Mouse (Mus musculus) midbrain, postnatal 0 days (tissue): ENCODE measurements around the gene Cr2. TPM values are rescaled to one million over a fixed set of nuclear protein-coding genes. Genes with fewer than 3 reads are reported as not detected.
A peak's percentile ranks its signal among the peaks of the same experiment; 100 is the strongest.

Experiments
- ATAC-seq: fragments of 200-750 bp; cut with Nextera tagmentation; 2 replicates; pipeline ENCODE4 v1.8.0; 2017; ENCODE audit warnings: moderate number of reproducible peaks, mild to moderate bottlenecking, moderate TSS enrichment, moderate library complexity; ENCODE audit not compliant: low FRiP score
- DNase-seq: peaks from one replicate; pipeline ENCODE4 v3.0.0-alpha.2; 2015; ENCODE audit warnings: low spot score
- H3K27ac ChIP-seq: fragments of 300-500 bp; sonication (generic); 2 replicates; pipeline ENCODE4 v1.5.1; 2014; ENCODE audit warnings: low read depth, mild to moderate bottlenecking, low read length, mixed read lengths
- H3K27me3 ChIP-seq: fragments of 300-500 bp; sonication (generic); 2 replicates; pipeline ENCODE4 v1.6.1; 2014; ENCODE audit warnings: low read length, control low read depth, mixed read lengths; ENCODE audit not compliant: insufficient read depth
- H3K36me3 ChIP-seq: fragments of 300-500 bp; sonication (generic); 2 replicates; pipeline ENCODE4 v1.6.1; 2014; ENCODE audit warnings: low read length, control low read depth, mixed read lengths; ENCODE audit not compliant: insufficient read depth
- H3K4me1 ChIP-seq: fragments of 300-500 bp; sonication (generic); 2 replicates; pipeline ENCODE4 v1.6.1; 2014; ENCODE audit warnings: mild to moderate bottlenecking, control low read depth, antibody characterized with exemption, low read length, mixed read lengths; ENCODE audit not compliant: insufficient read depth
- H3K4me2 ChIP-seq: fragments of 300-500 bp; sonication (generic); 2 replicates; pipeline ENCODE4 v1.6.1; 2014; ENCODE audit warnings: low read depth, mild to moderate bottlenecking, low read length, mixed read lengths; ENCODE audit not compliant: poor library complexity, severe bottlenecking
- H3K4me3 ChIP-seq: fragments of 300-500 bp; sonication (generic); 2 replicates; pipeline ENCODE4 v1.5.1; 2014; ENCODE audit warnings: low read depth, mild to moderate bottlenecking, low read length, moderate library complexity
- H3K9ac ChIP-seq: fragments of 300-500 bp; sonication (generic); replicated peaks from 2 replicates; pipeline ENCODE4 v1.6.1; 2014; ENCODE audit warnings: mild to moderate bottlenecking, low read length, moderate library complexity, mixed read lengths; ENCODE audit not compliant: poor library complexity, severe bottlenecking
- H3K9me3 ChIP-seq: fragments of 300-500 bp; sonication (generic); 2 replicates; pipeline ENCODE4 v1.6.1; 2016; ENCODE audit warnings: low read length, control low read depth
- CTCF ChIP-seq: IDR thresholded peaks from 2 replicates; pipeline ENCODE4 v1.5.1; 2016; ENCODE audit warnings: antibody characterized with exemption, mild to moderate bottlenecking
- WGBS: fragments of 180-500 bp; shearing (Covaris S2); extraction: QIAGEN DNeasy Blood & Tissue Kit; methylation state at CpG from one replicate; pipeline ENCODE4 v1.1.7; 2014; 5-methylcytosine and 5-hydroxymethylcytosine counted together
- polyA plus RNA-seq: library from polyadenylated mRNA; unstranded; fragments of >200 nt; fragmentation: Nextera tagmentation; extraction: Ambion mirVana; gene quantifications from 2 replicates; pipeline ENCODE4 v1.2.1, GENCODE M21; 2015
- total RNA-seq: library from RNA; depleted of rRNA; stranded (reverse); fragments of >200 nt; gene quantifications from 2 replicates; pipeline ENCODE4 v1.2.3, GENCODE M21; 2014

The Cr2 gene
- total and polyA plus RNA-seq, 2 experiments from 2014 or later: 0.22 to 0.63 TPM

DNA sequence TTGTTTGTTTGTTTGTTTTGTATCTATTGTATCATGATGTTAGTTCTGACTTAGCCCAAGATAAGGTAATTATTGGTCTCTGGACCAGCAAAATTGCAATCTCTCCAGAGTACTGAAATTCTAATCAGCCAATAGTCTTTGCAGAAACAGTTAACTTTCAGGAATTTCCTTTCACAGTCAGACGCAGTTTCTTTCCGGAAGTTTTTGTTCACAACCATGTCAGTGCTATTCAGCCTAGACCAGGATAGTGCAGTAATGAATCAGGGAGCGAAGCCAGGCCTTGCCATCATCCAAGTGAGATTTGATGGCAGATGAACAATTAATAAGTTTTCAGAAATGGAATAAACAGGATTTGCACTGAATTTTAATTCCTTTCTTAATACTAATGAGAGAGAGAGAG is 44.4 kb downstream of the Cr2 start:
- peak overlapping the region; percentile 59; the same call in 1 of the 2 replicates for H3K4me3 ChIP-seq
- no peaks in the 10 kb centered on the region for H3K36me3 ChIP-seq
- 0 out of 2 replicates have a peak, but pooled peaks cover 2% of the 10 kb centered on the region for H3K4me1 ChIP-seq
- no peaks in the 10 kb centered on the region for H3K27me3 ChIP-seq
- WGBS: 44% methylated on average over 3 of the region's 3 CpGs
- H3K9ac ChIP-seq: no peak overlapping the region
- DNase-seq (peak; percentile 1), ATAC-seq (no peak)
- peak overlapping the region; percentile 47 for H3K4me2 ChIP-seq
- H3K27ac ChIP-seq: peak overlapping the region; percentile 96; the same call in 1 of the 2 replicates
- no peak for TF ChIP-seq CTCF
- no peaks in the 10 kb centered on the region for H3K9me3 ChIP-seq

GRCm38 (mm10) chr1:195131675-195132015 is 44.9 kb downstream of the Cr2 start:
- Histone ChIP-seq H3K9ac (peak overlapping the region; percentile 86), H3K4me1 (0 out of 2 replicates have a peak, but pooled peaks cover 2% of the 10 kb centered on the region), H3K4me3 (peak overlapping the region; percentile 59), H3K9me3 (no peaks in the 10 kb centered on the region), H3K27me3 (no peaks in the 10 kb centered on the region), H3K27ac (peak overlapping the region; percentile 96), H3K36me3 (no peaks in the 10 kb centered on the region), H3K4me2 (peak overlapping the region; percentile 47)
- DNase-seq (peak; percentile 1), ATAC-seq (0 out of 2 replicates have a peak, but pooled peaks have one; percentile 4)
- 24% methylated on average over 4 of the region's 4 CpGs for WGBS
- no peak for TF ChIP-seq CTCF

DNA sequence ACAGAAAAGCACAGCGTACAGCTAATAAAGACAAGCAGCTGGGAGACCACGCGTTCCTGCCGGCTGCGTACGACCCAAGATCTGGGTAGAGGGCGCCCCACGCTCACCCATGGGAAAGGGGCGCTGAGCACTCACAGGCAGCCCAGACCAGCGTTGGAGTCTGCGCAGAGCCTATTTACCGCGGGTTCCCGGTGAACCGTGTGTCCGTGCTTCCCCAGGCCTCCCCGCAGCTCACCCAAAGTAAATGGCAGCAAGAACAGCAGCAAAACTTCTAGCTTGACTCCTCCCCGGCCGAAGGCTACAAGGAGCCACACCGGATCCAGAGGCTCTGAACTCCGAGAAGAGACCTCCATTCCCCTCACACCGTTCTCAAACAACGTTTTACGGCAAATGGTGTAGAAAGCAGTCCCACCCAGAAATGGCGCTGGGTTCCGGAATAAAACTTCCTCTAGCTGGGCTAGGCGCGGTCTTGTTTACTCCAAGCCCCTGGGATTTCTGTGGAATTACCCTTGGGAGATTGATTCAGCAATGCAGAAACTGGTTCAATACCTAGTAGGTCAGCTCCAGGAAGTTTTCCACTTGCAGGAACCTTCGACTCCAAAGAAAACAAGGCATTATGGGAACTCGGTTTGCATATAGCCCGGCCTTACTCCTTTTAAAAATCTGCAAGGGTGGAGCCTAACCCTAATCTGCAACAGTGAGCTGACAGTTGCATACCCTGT is 45.4 kb downstream of the Cr2 start, which contains the start of gene Cr1l:
Gene Cr1l (minus strand): TSS at position 634 of the 722 bp plus-strand sequence.
- Histone ChIP-seq H3K27ac (peak within 1 kb of the TSS; percentile 96), H3K9me3 (no peaks in the 10 kb centered on the region), H3K4me1 (0 out of 2 replicates have a peak, but pooled peaks cover 2% of the 10 kb centered on the region), H3K4me3 (peak within 1 kb of the TSS; percentile 59), H3K27me3 (no peaks in the 10 kb centered on the region), H3K4me2 (peak within 1 kb of the TSS; percentile 47), H3K36me3 (no peaks in the 10 kb centered on the region), H3K9ac (peak within 1 kb of the TSS; percentile 86)
- WGBS: under 1% methylated on average over 31 of the region's 31 CpGs
- ATAC-seq: peak; percentile 99
- peak; percentile 81 for TF ChIP-seq CTCF
- DNase-seq: peak; percentile 93

- Histone ChIP-seq H3K27ac (peak overlapping the region; percentile 96), H3K4me1 (0 out of 2 replicates have a peak, but pooled peaks cover 2% of the 10 kb centered on the region), H3K27me3 (no peaks in the 10 kb centered on the region), H3K4me2 (peak overlapping the region; percentile 47), H3K4me3 (peak overlapping the region; percentile 59), H3K9me3 (no peaks in the 10 kb centered on the region), H3K9ac (peak overlapping the region; percentile 86), H3K36me3 (no peaks in the 10 kb centered on the region)
- TF ChIP-seq CTCF: no peak
- peak; percentile 1 for DNase-seq
- 8% methylated on average over 2 of the region's 2 CpGs for WGBS
- ATAC-seq: 0 out of 2 replicates have a peak, but pooled peaks have one; percentile 49
These were observed 46.0 kb downstream of the Cr2 start for GRCm38 (mm10) chr1:195130479-195130878.

GRCm38 (mm10) chr1:195129867-195130266 is 46.6 kb downstream of the Cr2 start:
- no peak for TF ChIP-seq CTCF
- no peaks in the 10 kb centered on the region for H3K27me3 ChIP-seq
- DNase-seq (no peak), ATAC-seq (no peak)
- no peak overlapping the region; the same call in 1 of the 2 replicates for H3K4me2 ChIP-seq
- no peaks in the 10 kb centered on the region for H3K36me3 ChIP-seq
- no peak overlapping the region for H3K27ac ChIP-seq
- no peak overlapping the region for H3K9ac ChIP-seq
- no peak overlapping the region for H3K4me3 ChIP-seq
- WGBS: 87% methylated on average over 1 of the region's 1 CpGs
- H3K4me1 ChIP-seq: 0 out of 2 replicates have a peak, but pooled peaks cover 2% of the 10 kb centered on the region
- H3K9me3 ChIP-seq: no peaks in the 10 kb centered on the region

DNA sequence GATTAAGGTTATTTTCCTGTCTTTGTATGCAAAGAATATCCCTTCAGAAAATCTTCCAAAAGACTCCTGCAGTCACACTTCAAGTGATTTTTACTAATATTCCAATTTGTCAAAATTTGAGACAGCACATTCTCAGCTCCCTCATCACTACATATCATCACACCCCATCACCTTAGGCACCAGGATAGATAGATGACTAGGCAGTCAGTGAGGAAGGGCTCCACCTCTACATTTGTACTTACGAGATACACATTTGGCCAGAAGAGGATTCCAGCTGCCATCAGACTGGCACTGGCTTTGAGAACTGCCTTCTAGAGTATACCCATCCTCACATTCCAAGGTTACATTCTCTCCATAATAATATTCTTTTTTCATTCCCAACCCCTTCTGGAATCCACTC is 62.1 kb downstream of the Cr2 start:
- TF ChIP-seq CTCF: no peak

More for the DNA sequence above, 62.1 kb downstream of the Cr2 start:
- 97% methylated on average over 1 of the region's 1 CpGs for WGBS
- Histone ChIP-seq H3K27me3 (no peaks in the 10 kb centered on the region), H3K9me3 (no peaks in the 10 kb centered on the region), H3K9ac (no peak overlapping the region), H3K27ac (no peak overlapping the region), H3K36me3 (peaks cover 12% of the 10 kb centered on the region), H3K4me1 (no peaks in the 10 kb centered on the region), H3K4me2 (no peak overlapping the region), H3K4me3 (no peak overlapping the region)
- ATAC-seq (no peak), DNase-seq (no peak)
